Mouse (Mus musculus) intestine, embryonic 14.5 days (tissue): ENCODE results near the gene Vhl. TPM values are rescaled to one million over a fixed set of nuclear protein-coding genes. Genes with fewer than 3 reads are reported as not detected.

Experiments
- polyA plus RNA-seq: library from polyadenylated mRNA; unstranded; fragments of >200 nt; fragmentation: Nextera tagmentation; extraction: Ambion mirVana; gene quantifications from 2 replicates; pipeline ENCODE4 v1.2.1, GENCODE M21; 2014

Gene Vhl
- polyA plus RNA-seq, 1 experiment from 2014 or later: 41.6 TPM

Other genes with a start within 250 kb of the Vhl start
- gene Tada3, start 246.1 kb upstream of the Vhl start, polyA plus RNA-seq: 50.5 and 53.4 TPM in 2 replicates
- gene Arpc4, start 245.8 kb upstream of the Vhl start, polyA plus RNA-seq: 221 and 234 TPM in 2 replicates
- gene Ttll3, start 234.7 kb upstream of the Vhl start, polyA plus RNA-seq: 2.5 and 4.0 TPM in 2 replicates
- 21.9 and 27.4 TPM in 2 replicates for gene Rpusd3, start 204.6 kb upstream of the Vhl start, polyA plus RNA-seq
- 2.2 and 3.1 TPM in 2 replicates for gene Cidec, start 188.2 kb upstream of the Vhl start, polyA plus RNA-seq
- 80.0 and 84.6 TPM in 2 replicates for gene Jagn1, start 181.4 kb upstream of the Vhl start, polyA plus RNA-seq
- gene Il17re, start 165.5 kb upstream of the Vhl start, polyA plus RNA-seq: 8.4 and 9.0 TPM in 2 replicates
- 15.3 and 18.5 TPM in 2 replicates for gene Il17rc, start 152.5 kb upstream of the Vhl start, polyA plus RNA-seq
- 20.1 and 20.2 TPM in 2 replicates for gene Creld1, start 140.7 kb upstream of the Vhl start, polyA plus RNA-seq
- 0.26 and 0.32 TPM in 2 replicates for gene Prrt3, start 122.0 kb upstream of the Vhl start, polyA plus RNA-seq
- gene Emc3, start 92.3 kb upstream of the Vhl start, polyA plus RNA-seq: 84.7 and 89.7 TPM in 2 replicates
- 13.1 and 13.9 TPM in 2 replicates for gene Fancd2, start 92.3 kb upstream of the Vhl start, polyA plus RNA-seq
- gene Fancd2os, start 23.2 kb upstream of the Vhl start, polyA plus RNA-seq: 0.20 and 0.22 TPM in 2 replicates
- 238 and 245 TPM in 2 replicates for gene Brk1, start 19.2 kb upstream of the Vhl start, polyA plus RNA-seq
- gene Irak2, start 14.5 kb downstream of the Vhl start, polyA plus RNA-seq: 5.7 and 8.2 TPM in 2 replicates
- 0.98 and 1.4 TPM in 2 replicates for gene Tatdn2, start 73.1 kb downstream of the Vhl start, polyA plus RNA-seq
- gene Ghrl, start 95.9 kb downstream of the Vhl start, polyA plus RNA-seq: 2.2 and 19.4 TPM in 2 replicates
- gene Sec13, start 116.8 kb downstream of the Vhl start, polyA plus RNA-seq: 247 and 250 TPM in 2 replicates